Mouse (Mus musculus): Measurements from ENCODE around the gene Sptb. TPM values are rescaled to one million over a fixed set of nuclear protein-coding genes. Genes with fewer than 3 reads are reported as not detected.
A peak's percentile ranks its signal among the peaks of the same experiment; 100 is the strongest.

The Sptb gene
- polyA plus RNA-seq, 1 experiment from 2014 or later = 5.4 TPM

GRCm38 (mm10) chr12:76556187-76556586, 154.2 kb downstream of the Sptb start:
- DNase-seq (ENCODE audit: extremely low spot score, low spot score) = no peak
- Histone ChIP-seq H3K9me3 (no peaks in the 10 kb centered on the region), H3K27me3 (ENCODE audit: poor library complexity, severe bottlenecking) (no peaks in the 10 kb centered on the region), H3K27ac (no peak overlapping the region), H3K4me1 (peaks cover 17% of the 10 kb centered on the region), H3K36me3 (replicated peaks) (peaks cover 3% of the 10 kb centered on the region), H3K4me3 (no peak overlapping the region)
- 80% methylated on average over 7 of the region's 7 CpGs for WGBS

GRCm38 (mm10) chr12:76554871-76555386, 155.4 kb downstream of the Sptb start:
- Histone ChIP-seq H3K4me3 (no peak overlapping the region), H3K4me1 (peaks cover 17% of the 10 kb centered on the region), H3K9me3 (no peaks in the 10 kb centered on the region), H3K27me3 (ENCODE audit: poor library complexity, severe bottlenecking) (no peaks in the 10 kb centered on the region), H3K36me3 (replicated peaks) (no peaks in the 10 kb centered on the region), H3K27ac (no peak overlapping the region)
- WGBS = 87% methylated on average over 3 of the region's 3 CpGs
- DNase-seq (ENCODE audit: extremely low spot score, low spot score) = no peak

GRCm38 (mm10) chr12:76554392-76554791, 156.0 kb downstream of the Sptb start:
- no peak for DNase-seq (ENCODE audit: extremely low spot score, low spot score)
- WGBS = 85% methylated on average over 3 of the region's 3 CpGs
- no peaks in the 10 kb centered on the region for H3K9me3 ChIP-seq
- no peaks in the 10 kb centered on the region for H3K36me3 ChIP-seq (replicated peaks)
- H3K27me3 ChIP-seq (ENCODE audit: poor library complexity, severe bottlenecking) = peaks cover 3% of the 10 kb centered on the region
- peaks cover 22% of the 10 kb centered on the region for H3K4me1 ChIP-seq
- H3K27ac ChIP-seq = no peak overlapping the region
- H3K4me3 ChIP-seq = no peak overlapping the region

- H3K36me3 ChIP-seq (replicated peaks) = no peaks in the 10 kb centered on the region
- H3K27me3 ChIP-seq (ENCODE audit: poor library complexity, severe bottlenecking) = peaks cover 7% of the 10 kb centered on the region
- H3K4me1 ChIP-seq = peaks cover 26% of the 10 kb centered on the region
- no peak overlapping the region for H3K27ac ChIP-seq
- no peak overlapping the region for H3K4me3 ChIP-seq
- WGBS = 89% methylated on average over 7 of the region's 7 CpGs
- H3K9me3 ChIP-seq = no peaks in the 10 kb centered on the region
- no peak for DNase-seq (ENCODE audit: extremely low spot score, low spot score)
Measured at GRCm38 (mm10) chr12:76553917-76554316, 156.4 kb downstream of the Sptb start.

GRCm38 (mm10) chr12:76552958-76553357, 157.4 kb downstream of the Sptb start:
- WGBS = 91% methylated on average over 4 of the region's 4 CpGs
- no peak overlapping the region for H3K27ac ChIP-seq

GRCm38 (mm10) chr12:76552321-76552720, 158.0 kb downstream of the Sptb start:
- peaks cover 23% of the 10 kb centered on the region for H3K27me3 ChIP-seq (ENCODE audit: poor library complexity, severe bottlenecking)
- no peaks in the 10 kb centered on the region for H3K36me3 ChIP-seq (replicated peaks)
- no peak for DNase-seq (ENCODE audit: extremely low spot score, low spot score)
- WGBS = 86% methylated on average over 8 of the region's 8 CpGs
- no peak overlapping the region for H3K4me3 ChIP-seq
- H3K4me1 ChIP-seq = peaks cover 39% of the 10 kb centered on the region
- H3K9me3 ChIP-seq = no peaks in the 10 kb centered on the region
- no peak overlapping the region for H3K27ac ChIP-seq

More at GRCm38 (mm10) chr12:76552958-76553357, 157.4 kb downstream of the Sptb start:
- H3K4me3 ChIP-seq = no peak overlapping the region
- H3K9me3 ChIP-seq = no peaks in the 10 kb centered on the region
- no peak for DNase-seq (ENCODE audit: extremely low spot score, low spot score)
- no peaks in the 10 kb centered on the region for H3K36me3 ChIP-seq (replicated peaks)
- H3K4me1 ChIP-seq = peaks cover 35% of the 10 kb centered on the region
- peaks cover 17% of the 10 kb centered on the region for H3K27me3 ChIP-seq (ENCODE audit: poor library complexity, severe bottlenecking)

GRCm38 (mm10) chr12:76549203-76549602, 161.1 kb downstream of the Sptb start:
- Histone ChIP-seq H3K36me3 (replicated peaks) (no peaks in the 10 kb centered on the region), H3K27me3 (ENCODE audit: poor library complexity, severe bottlenecking) (peaks cover 50% of the 10 kb centered on the region), H3K4me3 (no peak overlapping the region), H3K4me1 (peaks cover 45% of the 10 kb centered on the region), H3K9me3 (no peaks in the 10 kb centered on the region), H3K27ac (no peak overlapping the region)
- no peak for DNase-seq (ENCODE audit: extremely low spot score, low spot score)
- WGBS = 76% methylated on average over 3 of the region's 3 CpGs

- Histone ChIP-seq H3K27ac (peak overlapping the region; percentile 76; the same call in 1 of the 2 replicates), H3K4me1 (peaks cover 45% of the 10 kb centered on the region), H3K27me3 (ENCODE audit: poor library complexity, severe bottlenecking) (peaks cover 50% of the 10 kb centered on the region), H3K36me3 (replicated peaks) (no peaks in the 10 kb centered on the region), H3K4me3 (no peak overlapping the region), H3K9me3 (no peaks in the 10 kb centered on the region)
- no peak for DNase-seq (ENCODE audit: extremely low spot score, low spot score)
- WGBS = 13% methylated on average over 7 of the region's 7 CpGs
Measured at GRCm38 (mm10) chr12:76548082-76548423, 162.3 kb downstream of the Sptb start.

GRCm38 (mm10) chr12:76547409-76548081, 162.8 kb downstream of the Sptb start:
- 18% methylated on average over 13 of the region's 13 CpGs for WGBS
- DNase-seq (ENCODE audit: extremely low spot score, low spot score) = no peak
- H3K27ac ChIP-seq = peak overlapping the region; percentile 76

GRCm38 (mm10) chr12:76546383-76547276, 163.7 kb downstream of the Sptb start:
- peak; percentile 35 for DNase-seq (ENCODE audit: extremely low spot score, low spot score)
- peaks cover 49% of the 10 kb centered on the region for H3K4me1 ChIP-seq
- H3K27me3 ChIP-seq (ENCODE audit: poor library complexity, severe bottlenecking) = peaks cover 50% of the 10 kb centered on the region
- peak overlapping the region; percentile 76 for H3K27ac ChIP-seq
- 4% methylated on average over 28 of the region's 28 CpGs for WGBS
- no peaks in the 10 kb centered on the region for H3K36me3 ChIP-seq (replicated peaks)
- no peaks in the 10 kb centered on the region for H3K9me3 ChIP-seq
- H3K4me3 ChIP-seq = peak overlapping the region; percentile 34

More at GRCm38 (mm10) chr12:76547409-76548081, 162.8 kb downstream of the Sptb start:
- Histone ChIP-seq H3K36me3 (replicated peaks) (no peaks in the 10 kb centered on the region), H3K4me1 (peaks cover 45% of the 10 kb centered on the region), H3K4me3 (peak overlapping the region; percentile 34; the same call in 1 of the 2 replicates), H3K27me3 (ENCODE audit: poor library complexity, severe bottlenecking) (peaks cover 50% of the 10 kb centered on the region), H3K9me3 (no peaks in the 10 kb centered on the region)

- peak overlapping the region; percentile 34; the same call in 1 of the 2 replicates for H3K4me3 ChIP-seq
Measured at GRCm38 (mm10) chr12:76545786-76546370, 164.5 kb downstream of the Sptb start.

GRCm38 (mm10) chr12:76541879-76542278, 168.5 kb downstream of the Sptb start:
- no peak overlapping the region for H3K4me3 ChIP-seq
- no peak for DNase-seq (ENCODE audit: extremely low spot score, low spot score)

More at GRCm38 (mm10) chr12:76545786-76546370, 164.5 kb downstream of the Sptb start:
- no peaks in the 10 kb centered on the region for H3K9me3 ChIP-seq
- DNase-seq (ENCODE audit: extremely low spot score, low spot score) = no peak
- H3K27me3 ChIP-seq (ENCODE audit: poor library complexity, severe bottlenecking) = peaks cover 50% of the 10 kb centered on the region
- no peaks in the 10 kb centered on the region for H3K36me3 ChIP-seq (replicated peaks)
- peak overlapping the region; percentile 76; the same call in 1 of the 2 replicates for H3K27ac ChIP-seq
- WGBS = 45% methylated on average over 15 of the region's 15 CpGs
- H3K4me1 ChIP-seq = peaks cover 51% of the 10 kb centered on the region

More at GRCm38 (mm10) chr12:76541879-76542278, 168.5 kb downstream of the Sptb start:
- Histone ChIP-seq H3K9me3 (no peaks in the 10 kb centered on the region; the same call in 1 of the 2 replicates), H3K27ac (no peak overlapping the region), H3K27me3 (ENCODE audit: poor library complexity, severe bottlenecking) (peaks cover 22% of the 10 kb centered on the region), H3K4me1 (peaks cover 22% of the 10 kb centered on the region), H3K36me3 (replicated peaks) (no peaks in the 10 kb centered on the region)
- 81% methylated on average over 6 of the region's 6 CpGs for WGBS
